Mouse (Mus musculus) testis, postnatal 14 days (tissue): ENCODE results near the gene Kpna6.
A peak's percentile ranks its signal among the peaks of the same experiment; 100 is the strongest.

ENCODE experiments used
- DNase-seq: peaks from one replicate; pipeline ENCODE4 v3.0.0; 2021; ENCODE audit warnings: low spot score

Gene Kpna6

DNA sequence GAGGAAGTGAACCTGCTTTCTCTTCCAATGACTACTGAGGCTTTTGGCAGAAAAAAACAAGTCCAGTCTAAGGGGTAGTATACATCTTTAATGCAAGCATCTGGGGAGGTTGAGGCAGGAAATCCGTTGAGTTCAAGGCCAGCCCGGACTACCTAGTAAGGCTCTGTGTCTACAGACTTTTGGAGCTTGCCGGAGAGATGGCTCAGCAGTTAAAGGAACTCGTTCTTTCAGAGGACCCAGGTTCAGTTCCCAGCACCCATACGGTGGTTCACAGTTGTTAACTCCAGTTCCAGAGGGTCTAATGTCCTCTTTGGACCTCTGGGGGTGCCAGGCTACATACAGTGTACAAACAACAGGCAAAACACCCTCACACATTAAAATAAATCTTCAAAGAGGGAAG lies 54.5 kb downstream of the Kpna6 start:
- no peak for DNase-seq

DNA sequence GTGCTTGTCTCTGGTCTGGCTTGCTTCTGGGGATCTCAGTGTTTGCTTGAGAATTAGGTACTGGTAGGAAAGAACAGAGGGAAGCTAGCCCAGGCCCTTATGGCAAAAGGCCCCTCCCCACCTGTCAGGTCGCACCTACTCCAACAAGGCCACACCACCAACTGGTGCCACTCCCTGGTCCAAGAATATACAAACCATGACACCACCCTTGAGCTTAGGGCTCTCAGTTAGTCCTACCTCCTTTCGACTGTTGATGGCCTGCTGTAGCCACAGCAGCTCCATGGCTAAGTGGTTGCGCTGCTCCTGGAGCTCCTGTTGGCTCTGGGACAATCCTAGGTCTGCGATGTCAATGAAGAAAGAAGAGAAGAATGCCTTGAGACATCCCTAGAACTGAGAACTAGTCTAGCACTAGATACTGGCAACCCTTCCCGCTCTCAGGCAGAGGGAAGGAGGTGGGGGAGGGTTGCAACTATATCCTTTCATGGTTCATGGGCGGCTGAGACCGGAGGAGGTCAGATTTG lies 55.4 kb downstream of the Kpna6 start:
- DNase-seq = no peak

DNA sequence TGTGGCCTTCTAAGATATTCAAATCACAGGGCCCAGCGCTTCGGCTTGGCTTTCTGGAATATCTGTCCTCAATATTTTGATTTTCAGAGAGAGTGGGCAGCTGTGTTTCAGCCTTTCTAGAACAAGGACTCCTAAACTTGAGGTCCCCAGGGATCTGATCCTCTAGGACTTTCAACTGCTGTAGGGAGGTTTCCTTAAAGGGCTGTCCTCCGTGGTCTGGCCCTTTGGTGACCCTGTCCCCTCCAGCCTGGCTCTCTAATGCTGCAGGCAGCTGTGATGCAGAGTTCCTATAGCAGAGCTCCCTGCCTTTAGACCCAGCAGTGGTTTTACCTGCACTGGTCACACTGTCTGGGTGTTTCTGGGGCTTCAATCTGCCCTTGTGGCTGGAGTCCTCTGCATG lies 55.9 kb downstream of the Kpna6 start:
- no peak for DNase-seq

DNA sequence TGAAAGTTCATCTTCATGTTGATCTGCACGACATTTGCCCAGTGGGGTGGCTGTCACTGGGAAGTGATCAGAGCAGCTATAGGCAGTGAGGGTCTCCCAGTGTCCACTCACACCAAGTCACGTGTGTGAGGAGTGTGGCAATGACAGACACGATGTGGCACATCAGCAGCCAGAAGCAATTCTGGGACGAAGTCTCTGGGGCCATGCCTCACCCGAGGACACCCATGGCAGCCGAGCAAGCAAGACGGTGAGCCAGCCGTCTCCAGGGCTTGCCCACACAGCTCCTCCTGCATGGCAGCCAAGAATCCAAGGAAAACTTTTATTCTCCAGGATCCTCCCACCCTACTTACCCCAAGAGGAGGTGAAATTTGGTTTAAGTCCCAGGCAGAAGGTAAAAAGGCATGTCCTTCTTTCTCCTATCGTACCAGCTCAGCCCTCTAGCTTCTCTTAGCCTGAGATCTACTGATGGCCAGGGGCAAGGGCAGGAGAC lies 56.7 kb downstream of the Kpna6 start:
- DNase-seq = no peak

DNA sequence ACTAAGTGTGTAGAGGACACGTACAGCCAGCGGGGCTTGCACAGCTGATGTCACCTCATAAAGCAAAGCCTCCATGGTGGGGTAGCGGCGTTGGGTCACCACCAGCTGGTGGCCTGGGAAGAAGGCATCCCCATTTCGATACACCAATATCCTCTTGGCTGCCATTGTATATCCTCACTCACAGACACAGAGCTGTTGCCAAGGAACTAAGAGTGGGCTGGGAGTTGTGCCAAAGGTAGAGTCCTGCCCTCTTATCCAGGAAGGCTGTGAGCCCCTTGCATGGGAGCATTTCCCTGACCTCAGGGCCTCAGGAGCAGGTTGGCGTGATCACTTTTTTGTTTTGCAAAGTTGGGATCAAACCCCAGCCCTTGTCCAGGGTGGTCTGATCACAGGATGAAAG lies 58.5 kb downstream of the Kpna6 start, which contains the start of gene Dcdc2b:
Gene Dcdc2b (minus strand): TSS at position 165 of the 400 bp plus-strand sequence.
- no peak for DNase-seq

DNA sequence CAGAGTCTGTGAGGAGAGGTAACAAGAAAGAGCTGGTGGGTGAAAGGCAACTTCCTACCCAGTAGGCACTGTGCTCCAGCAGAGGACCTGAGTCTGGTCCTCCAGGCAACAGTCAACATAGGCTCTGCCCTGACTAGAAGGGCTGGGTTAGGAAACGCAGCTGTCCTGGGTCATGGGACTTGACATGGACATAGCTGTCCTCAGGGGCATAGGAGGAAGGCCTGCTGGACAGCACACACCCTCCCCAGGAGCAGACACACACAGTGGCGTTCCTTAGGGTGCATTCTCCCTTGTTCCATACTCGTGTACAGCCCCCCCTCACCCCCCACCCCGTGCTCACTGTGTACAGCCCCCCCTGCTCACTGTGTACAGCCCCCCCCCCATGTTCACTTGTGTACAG lies 62.1 kb downstream of the Kpna6 start:
- DNase-seq = no peak

DNA sequence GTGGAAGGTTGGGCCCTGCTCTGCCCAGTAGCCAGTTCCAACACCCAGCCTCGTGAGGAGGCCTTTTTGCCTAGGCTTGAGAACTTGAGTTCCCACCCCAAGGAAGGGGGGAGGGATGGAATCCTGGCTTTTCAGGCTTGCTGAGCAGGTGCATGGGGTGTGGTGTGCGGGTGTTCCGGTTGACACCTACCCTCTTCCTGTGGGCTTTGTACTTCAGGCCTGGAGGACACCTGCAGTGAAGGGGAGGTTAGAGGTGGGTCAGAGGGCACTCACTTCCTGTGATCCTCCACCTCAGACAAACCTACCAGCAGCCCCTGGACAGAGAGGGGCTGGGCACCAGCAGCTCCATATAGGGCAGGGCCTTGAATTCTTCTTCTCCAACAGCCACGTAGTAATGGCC lies 62.5 kb downstream of the Kpna6 start:
- DNase-seq = no peak

DNA sequence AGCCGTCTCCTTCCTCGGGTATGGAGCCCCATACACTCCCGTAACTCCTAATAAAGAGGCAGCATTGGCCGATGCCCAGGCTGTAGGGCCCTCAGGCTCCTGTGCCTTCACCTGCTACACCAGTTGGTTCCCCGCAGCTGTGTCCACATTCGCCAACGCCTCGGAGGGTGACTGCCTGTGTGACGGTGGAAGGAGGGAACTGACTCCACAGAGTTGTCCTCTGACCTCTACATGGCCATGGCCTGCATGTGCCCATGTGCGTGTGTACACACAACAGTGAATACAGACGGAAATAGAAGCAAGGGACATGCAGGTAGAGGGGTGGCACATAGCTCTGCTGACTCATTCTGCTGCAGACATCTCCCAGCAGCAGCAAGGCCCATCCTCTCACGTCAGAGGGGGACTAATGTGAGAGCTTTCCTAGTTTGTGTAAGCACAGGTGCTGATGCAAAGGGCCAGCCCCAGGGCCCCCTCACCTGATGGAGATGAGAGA lies 63.4 kb downstream of the Kpna6 start:
- no peak for DNase-seq

DNA sequence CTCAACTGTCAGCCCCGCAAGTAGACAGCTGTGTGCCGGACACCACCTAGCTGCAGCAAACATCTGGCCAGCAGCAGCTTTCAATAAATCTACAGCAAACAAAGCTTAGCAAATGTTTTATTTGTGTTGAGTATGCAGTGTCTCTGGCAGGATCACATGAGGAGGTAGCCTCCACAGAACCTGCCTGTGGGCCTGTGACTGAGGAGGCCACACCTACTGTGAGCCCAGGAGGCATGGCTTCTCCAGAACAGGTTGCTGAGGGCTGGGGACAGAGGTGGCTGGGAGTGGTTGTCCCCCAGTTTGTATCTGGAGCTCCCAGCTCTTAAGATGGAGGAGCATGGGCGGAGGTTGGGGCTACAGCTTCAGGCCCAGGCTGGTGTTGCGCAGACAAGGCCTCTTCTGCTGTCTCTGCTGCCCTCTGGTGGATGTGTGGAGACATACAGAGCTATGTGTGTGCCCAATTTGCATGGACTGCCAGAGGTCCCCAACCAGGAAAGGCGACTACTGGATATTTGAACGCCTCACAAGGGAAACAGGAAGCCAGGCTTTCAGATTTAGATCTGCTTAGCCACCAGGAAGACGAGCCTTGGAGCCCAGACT lies 64.0 kb downstream of the Kpna6 start:
- peak; percentile 63 for DNase-seq

DNA sequence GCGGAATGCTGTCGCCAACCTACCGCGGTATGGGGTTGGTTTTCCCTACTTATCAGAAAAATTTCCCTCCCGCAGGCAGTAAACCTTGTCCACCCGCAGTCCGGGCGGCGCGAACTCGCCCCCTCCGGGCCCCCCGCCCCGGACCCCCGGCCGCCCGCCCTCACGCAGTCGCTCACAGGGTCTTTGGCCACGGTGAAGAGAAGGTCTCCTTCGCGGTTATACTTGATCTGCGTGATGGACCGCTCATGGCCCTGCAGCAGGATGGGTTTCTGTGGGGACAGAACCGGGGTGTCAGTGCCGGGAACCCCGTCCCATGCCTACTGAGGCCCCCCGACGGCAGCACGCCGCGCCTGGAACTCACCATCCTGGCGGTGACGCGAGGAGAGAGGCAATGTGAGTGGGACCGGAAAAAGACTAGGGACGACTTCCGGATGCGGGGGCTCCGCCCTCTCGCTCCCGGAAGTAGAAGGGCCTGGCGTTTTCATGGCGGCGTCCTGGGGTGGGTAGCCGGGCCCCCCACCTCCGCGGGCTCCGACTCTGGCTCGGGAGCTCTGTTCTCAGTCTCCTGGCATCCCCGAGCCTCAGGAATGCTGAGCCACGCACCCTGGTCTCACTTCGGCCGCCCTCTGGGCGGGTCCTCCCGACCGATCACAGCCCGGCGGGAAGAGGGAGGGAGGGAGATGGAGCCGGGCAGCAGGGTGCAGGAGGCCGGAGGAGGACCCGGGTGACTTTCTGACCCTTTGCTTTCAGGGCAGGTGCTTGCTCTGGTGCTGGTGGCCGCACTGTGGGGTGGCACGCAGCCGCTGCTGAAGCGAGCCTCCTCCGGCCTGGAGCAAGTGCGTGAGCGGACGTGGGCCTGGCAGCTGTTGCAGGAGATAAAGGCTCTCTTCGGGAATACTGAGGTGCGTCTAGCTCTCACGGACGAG lies 72.1 kb downstream of the Kpna6 start, which contains the start of the genes Eif3i and Tmem234:
Gene Eif3i (minus strand): TSS at position 416 of the 926 bp plus-strand sequence.
Gene Tmem234 (plus strand): TSS at position 436 of the 926 bp plus-strand sequence.
- DNase-seq = peak; percentile 89
